Mouse (Mus musculus) liver, embryonic 14.5 days (tissue): ENCODE measurements at regions not wholly inside any gene's neighbourhood (a gene's known extent, or its start where the extent isn't known, plus 50 kb on each side); places are given as distances from the start of the nearest gene placed in this dataset.

Source experiments
- CTCF ChIP-seq: IDR thresholded peaks from 2 replicates; pipeline ENCODE4 v1.5.1; 2016; ENCODE audit warnings: antibody characterized with exemption, low read depth, control low read depth
- EP300 ChIP-seq: IDR thresholded peaks from 2 replicates; pipeline ENCODE4 v1.6.1; 2016; ENCODE audit warnings: antibody characterized with exemption, low read depth

GRCm38 (mm10) chr8:34303815-34304214 is 192.3 kb upstream of the Gm10131 start:
- no peak for TF ChIP-seq CTCF
- no peak for TF ChIP-seq EP300
